Mouse (Mus musculus): ENCODE measurements at regions not wholly inside any gene's neighbourhood (a gene's known extent, or its start where the extent isn't known, plus 50 kb on each side); places are given as distances from the start of the nearest gene placed in this dataset.

GRCm38 (mm10) chr12:55940566-55940965 lies 104.4 kb downstream of the Brms1l start:
- Histone ChIP-seq H3K27me3 (ENCODE audit: control insufficient read depth, insufficient read depth, low read length) (no peaks in the 10 kb centered on the region), H3K27ac (ENCODE audit: control insufficient read depth, insufficient read depth, low read depth, low read length) (no peak overlapping the region), H3K36me3 (ENCODE audit: control insufficient read depth, insufficient read depth, low read length) (no peaks in the 10 kb centered on the region), H3K4me3 (ENCODE audit: control insufficient read depth, low read depth, low read length) (no peak overlapping the region), H3K4me1 (ENCODE audit: control insufficient read depth, insufficient read depth, low read length) (peaks cover 2% of the 10 kb centered on the region; the same call in 1 of the 2 replicates)
- TF ChIP-seq CTCF (IDR thresholded peaks at IDR 0.05; ENCODE audit: control insufficient read depth, insufficient read depth, insufficient replicate concordance, low read depth, low read length): no peak
- no peak for TF ChIP-seq POLR2A (IDR thresholded peaks at IDR 0.05; ENCODE audit: control insufficient read depth, low read depth, low read length)

GRCm38 (mm10) chr12:55939281-55940142 lies 103.4 kb downstream of the Brms1l start:
- Histone ChIP-seq H3K27ac (ENCODE audit: control insufficient read depth, insufficient read depth, low read depth, low read length) (no peak overlapping the region), H3K27me3 (ENCODE audit: control insufficient read depth, insufficient read depth, low read length) (no peaks in the 10 kb centered on the region), H3K4me1 (ENCODE audit: control insufficient read depth, insufficient read depth, low read length) (peaks cover 2% of the 10 kb centered on the region; the same call in 1 of the 2 replicates), H3K36me3 (ENCODE audit: control insufficient read depth, insufficient read depth, low read length) (no peaks in the 10 kb centered on the region), H3K4me3 (ENCODE audit: control insufficient read depth, low read depth, low read length) (no peak overlapping the region)
- TF ChIP-seq CTCF (IDR thresholded peaks at IDR 0.05; ENCODE audit: control insufficient read depth, insufficient read depth, insufficient replicate concordance, low read depth, low read length) (no peak), POLR2A (IDR thresholded peaks at IDR 0.05; ENCODE audit: control insufficient read depth, low read depth, low read length) (no peak)

GRCm38 (mm10) chr12:55934172-55934571 lies 98.0 kb downstream of the Brms1l start:
- Histone ChIP-seq H3K4me1 (ENCODE audit: control insufficient read depth, insufficient read depth, low read length) (0 out of 2 replicates have a peak, but pooled peaks cover 2% of the 10 kb centered on the region), H3K27me3 (ENCODE audit: control insufficient read depth, insufficient read depth, low read length) (no peaks in the 10 kb centered on the region), H3K27ac (ENCODE audit: control insufficient read depth, insufficient read depth, low read depth, low read length) (no peak overlapping the region), H3K4me3 (ENCODE audit: control insufficient read depth, low read depth, low read length) (no peak overlapping the region), H3K36me3 (ENCODE audit: control insufficient read depth, insufficient read depth, low read length) (no peaks in the 10 kb centered on the region)
- no peak for TF ChIP-seq POLR2A (IDR thresholded peaks at IDR 0.05; ENCODE audit: control insufficient read depth, low read depth, low read length)
- no peak for TF ChIP-seq CTCF (IDR thresholded peaks at IDR 0.05; ENCODE audit: control insufficient read depth, insufficient read depth, insufficient replicate concordance, low read depth, low read length)

- Histone ChIP-seq H3K27ac (ENCODE audit: control insufficient read depth, insufficient read depth, low read depth, low read length) (no peak overlapping the region), H3K27me3 (ENCODE audit: control insufficient read depth, insufficient read depth, low read length) (no peaks in the 10 kb centered on the region), H3K4me1 (ENCODE audit: control insufficient read depth, insufficient read depth, low read length) (0 out of 2 replicates have a peak, but pooled peaks cover 2% of the 10 kb centered on the region), H3K4me3 (ENCODE audit: control insufficient read depth, low read depth, low read length) (no peak overlapping the region), H3K36me3 (ENCODE audit: control insufficient read depth, insufficient read depth, low read length) (no peaks in the 10 kb centered on the region)
- TF ChIP-seq POLR2A (IDR thresholded peaks at IDR 0.05; ENCODE audit: control insufficient read depth, low read depth, low read length) (no peak), CTCF (IDR thresholded peaks at IDR 0.05; ENCODE audit: control insufficient read depth, insufficient read depth, insufficient replicate concordance, low read depth, low read length) (no peak)
Measured at GRCm38 (mm10) chr12:55933417-55933816, 97.3 kb downstream of the Brms1l start.

- Histone ChIP-seq H3K27ac (ENCODE audit: control insufficient read depth, insufficient read depth, low read depth, low read length) (no peak overlapping the region), H3K36me3 (ENCODE audit: control insufficient read depth, insufficient read depth, low read length) (no peaks in the 10 kb centered on the region), H3K4me1 (ENCODE audit: control insufficient read depth, insufficient read depth, low read length) (0 out of 2 replicates have a peak, but pooled peaks cover 2% of the 10 kb centered on the region), H3K27me3 (ENCODE audit: control insufficient read depth, insufficient read depth, low read length) (no peaks in the 10 kb centered on the region), H3K4me3 (ENCODE audit: control insufficient read depth, low read depth, low read length) (no peak overlapping the region)
- TF ChIP-seq POLR2A (IDR thresholded peaks at IDR 0.05; ENCODE audit: control insufficient read depth, low read depth, low read length) (no peak), CTCF (IDR thresholded peaks at IDR 0.05; ENCODE audit: control insufficient read depth, insufficient read depth, insufficient replicate concordance, low read depth, low read length) (no peak)
Measured at GRCm38 (mm10) chr12:55930468-55930867, 94.3 kb downstream of the Brms1l start.

DNA sequence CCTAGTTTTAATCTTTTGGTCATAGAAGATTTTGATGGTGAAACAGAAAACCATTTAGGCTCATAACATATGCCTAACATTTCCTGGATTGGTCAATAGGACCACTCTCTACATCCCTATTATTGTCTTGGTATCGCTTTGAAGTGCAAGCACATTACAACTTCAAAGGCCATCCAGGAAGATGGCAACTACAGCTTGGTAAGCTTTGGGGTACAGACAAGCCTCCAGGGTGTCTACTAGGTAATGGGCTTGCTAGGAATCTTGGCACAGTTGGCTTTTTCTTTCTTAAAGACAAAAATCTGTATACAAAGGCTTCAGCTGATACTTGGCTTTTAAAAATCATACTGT lies 90.8 kb downstream of the Brms1l start:
- no peak for TF ChIP-seq POLR2A (IDR thresholded peaks at IDR 0.05; ENCODE audit: control insufficient read depth, low read depth, low read length)
- no peak for TF ChIP-seq CTCF (IDR thresholded peaks at IDR 0.05; ENCODE audit: control insufficient read depth, insufficient read depth, insufficient replicate concordance, low read depth, low read length)
- Histone ChIP-seq H3K27ac (ENCODE audit: control insufficient read depth, insufficient read depth, low read depth, low read length) (no peak overlapping the region), H3K4me3 (ENCODE audit: control insufficient read depth, low read depth, low read length) (no peak overlapping the region), H3K36me3 (ENCODE audit: control insufficient read depth, insufficient read depth, low read length) (no peaks in the 10 kb centered on the region), H3K27me3 (ENCODE audit: control insufficient read depth, insufficient read depth, low read length) (no peaks in the 10 kb centered on the region), H3K4me1 (ENCODE audit: control insufficient read depth, insufficient read depth, low read length) (no peaks in the 10 kb centered on the region)

GRCm38 (mm10) chr12:55926276-55926973 lies 90.3 kb downstream of the Brms1l start:
- Histone ChIP-seq H3K36me3 (ENCODE audit: control insufficient read depth, insufficient read depth, low read length) (no peaks in the 10 kb centered on the region), H3K4me1 (ENCODE audit: control insufficient read depth, insufficient read depth, low read length) (no peaks in the 10 kb centered on the region), H3K27ac (ENCODE audit: control insufficient read depth, insufficient read depth, low read depth, low read length) (no peak overlapping the region), H3K4me3 (ENCODE audit: control insufficient read depth, low read depth, low read length) (no peak overlapping the region), H3K27me3 (ENCODE audit: control insufficient read depth, insufficient read depth, low read length) (no peaks in the 10 kb centered on the region)
- TF ChIP-seq CTCF (IDR thresholded peaks at IDR 0.05; ENCODE audit: control insufficient read depth, insufficient read depth, insufficient replicate concordance, low read depth, low read length): no peak
- TF ChIP-seq POLR2A (IDR thresholded peaks at IDR 0.05; ENCODE audit: control insufficient read depth, low read depth, low read length): no peak
